Mouse (Mus musculus) heart, adult 2 months (tissue): ENCODE measurements around the gene Ccdc57. TPM values are rescaled to one million over a fixed set of nuclear protein-coding genes. Genes with fewer than 3 reads are reported as not detected.

Experiments used
- DNase-seq, 2 experiments: peaks; one replicate each; pipeline ENCODE4 v3.0.0; 2021
- H3K27ac ChIP-seq: fragments of 200-600 bp; 2 replicates; pipeline ENCODE4 v1.8.1; 2022
- H3K27me3 ChIP-seq: fragments of 200-500 bp; 2 replicates; pipeline ENCODE4 v1.6.1; 2012; ENCODE audit warnings: mild to moderate bottlenecking, low read length, inconsistent platforms, mixed read lengths; ENCODE audit not compliant: control insufficient read depth, insufficient read depth
- H3K36me3 ChIP-seq: fragments of 200-500 bp; 2 replicates; pipeline ENCODE4 v1.6.1; 2012; ENCODE audit warnings: low read length, inconsistent platforms; ENCODE audit not compliant: control insufficient read depth, insufficient read depth
- H3K4me1 ChIP-seq: fragments of 200-500 bp; 2 replicates; pipeline ENCODE4 v1.6.1; 2011; ENCODE audit warnings: low read length; ENCODE audit not compliant: control insufficient read depth, insufficient read depth
- H3K4me3 ChIP-seq: fragments of 200-600 bp; 2 replicates; pipeline ENCODE4 v1.8.1; 2022
- H3K79me2 ChIP-seq: fragments of 200-500 bp; replicated peaks from 2 replicates; pipeline ENCODE4 v1.6.1; 2012; ENCODE audit warnings: mild to moderate bottlenecking, inconsistent platforms, low read length, moderate library complexity, mixed read lengths; ENCODE audit not compliant: control insufficient read depth, insufficient read depth
- H3K9ac ChIP-seq: fragments of 200-500 bp; 2 replicates; pipeline ENCODE4 v1.6.1; 2012; ENCODE audit warnings: low read depth, mild to moderate bottlenecking, control low read depth, inconsistent platforms, low read length, mixed read lengths
- CTCF ChIP-seq: fragments of 200-600 bp; IDR thresholded peaks from 2 replicates; pipeline ENCODE4 v1.8.1; 2022; ENCODE audit warnings: antibody characterized with exemption, mild to moderate bottlenecking, moderate library complexity
- EP300 ChIP-seq: fragments of 200-500 bp; IDR thresholded peaks from 2 replicates; pipeline ENCODE4 v1.6.1; 2011; ENCODE audit warnings: low read depth, low read length, control low read depth; ENCODE audit not compliant: insufficient read depth
- POLR2A ChIP-seq: fragments of 200-500 bp; IDR thresholded peaks from 2 replicates; pipeline ENCODE4 v1.6.1; 2011; ENCODE audit warnings: mild to moderate bottlenecking, low read depth, low read length, control low read depth; ENCODE audit not compliant: insufficient read depth
- WGBS: fragments of 180-500 bp; shearing (Covaris S2); methylation state at CpG from one replicate; pipeline ENCODE4 v1.1.7; 2018; 5-methylcytosine and 5-hydroxymethylcytosine counted together
- intact Hi-C: fragments of 180-260 bp; cut with DNase I; formaldehyde crosslinking; loops from one replicate; pipeline ENCODE4 v1.15.1; 2025
- polyA plus RNA-seq: library from polyadenylated mRNA; depleted of rRNA; stranded (reverse); fragments of >200 nt; gene quantifications from 2 replicates; pipeline ENCODE4 v1.2.3, GENCODE M21; 2012
- total RNA-seq, 2 experiments: library from RNA; stranded (reverse); gene quantifications; 2 replicates each; pipeline ENCODE4 v1.2.3; 2021

Gene Ccdc57
- total and polyA plus RNA-seq, 3 experiments: 0.86 to 1.3 (median 1.1) TPM

DNA sequence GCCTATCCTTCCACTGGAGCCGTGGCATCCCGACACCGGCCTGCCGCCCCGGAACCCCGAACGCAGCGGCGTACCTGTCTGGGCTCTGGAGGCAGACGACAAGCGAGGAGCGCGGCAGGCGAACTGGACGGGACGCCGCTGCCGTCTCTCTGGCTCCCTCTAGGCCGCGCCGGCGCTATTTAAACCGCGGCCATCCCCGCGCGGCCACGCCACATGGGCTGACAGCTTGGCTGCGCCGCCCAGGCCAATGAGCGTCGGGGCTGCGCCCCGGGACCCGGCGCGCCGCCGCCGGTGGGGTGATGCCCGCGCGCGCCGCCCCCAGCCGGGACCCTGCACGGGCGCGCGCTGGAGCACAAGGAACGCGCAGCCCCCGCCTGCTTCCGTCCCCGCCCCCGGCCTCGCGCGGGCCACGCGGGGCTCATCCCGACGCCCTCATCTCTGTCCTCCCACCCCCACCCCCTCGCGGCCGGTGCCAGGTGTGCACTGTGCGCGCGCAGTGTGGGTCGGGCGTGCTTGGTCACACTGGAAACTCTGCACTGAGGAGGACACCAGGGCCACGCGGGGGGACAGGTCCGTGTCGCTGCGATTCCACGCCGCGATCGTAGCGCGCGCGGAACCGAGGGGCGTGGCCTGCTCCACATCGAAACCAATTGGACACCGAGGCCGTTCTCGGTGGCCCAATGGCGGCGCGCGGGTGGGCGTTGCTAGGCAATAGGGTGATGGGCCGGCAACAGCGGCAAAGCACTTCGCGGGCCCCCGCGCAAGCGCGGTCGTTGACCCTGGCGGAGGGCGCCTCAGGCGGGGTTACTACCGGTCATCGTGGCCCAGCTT lies 108.5 kb downstream of the Ccdc57 start, which contains the start of gene Fasn:
TSS of gene Fasn (minus strand) at position 592 of the 831 bp plus-strand sequence.
- Histone ChIP-seq H3K36me3 (no peaks in the 10 kb centered on the region), H3K4me1 (peaks cover 7% of the 10 kb centered on the region), H3K4me3 (peak within 1 kb of the TSS; percentile 83), H3K79me2 (no peaks in the 10 kb centered on the region), H3K27me3 (no peaks in the 10 kb centered on the region), H3K9ac (peak within 1 kb of the TSS; percentile 82), H3K27ac (peak within 1 kb of the TSS; percentile 66)
- TF ChIP-seq EP300 (no peak), CTCF (peak; percentile 67), POLR2A (peak; percentile 94)
- peak; percentile 95 to 97 for DNase-seq
- intact Hi-C loops: loop anchor here (2.0 kb wide), 1 partner anchor 23 kb away; no protein-coding TSS in a partner anchor
- under 1% methylated on average over 106 of the region's 109 CpGs for WGBS

DNA sequence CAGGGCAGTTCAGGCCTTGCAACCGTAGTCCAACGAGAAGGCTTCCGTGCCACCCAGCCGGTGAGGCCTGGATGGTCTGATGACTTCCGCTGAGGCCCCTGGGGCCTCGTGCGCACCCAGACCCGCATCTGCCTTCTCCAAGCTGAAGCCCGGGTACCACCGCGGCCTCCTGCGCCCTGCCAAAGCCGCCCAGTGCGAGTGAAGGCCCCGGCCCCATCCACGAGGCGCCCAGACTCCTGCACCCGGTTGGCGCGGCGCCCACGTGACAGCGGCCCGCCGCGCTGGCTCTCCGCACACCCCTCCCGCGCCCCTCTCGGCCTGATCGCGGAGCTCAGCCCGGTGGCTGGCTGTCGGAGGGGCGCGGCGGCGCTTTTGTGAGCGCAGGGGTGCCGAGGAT lies 109.1 kb downstream of the Ccdc57 start:
- no peak for DNase-seq
- TF ChIP-seq POLR2A (no peak), EP300 (no peak), CTCF (no peak)
- WGBS: 2% methylated on average over 40 of the region's 40 CpGs
- H3K27me3 ChIP-seq: no peaks in the 10 kb centered on the region
- H3K4me3 ChIP-seq: peak overlapping the region; percentile 83
- H3K4me1 ChIP-seq: peaks cover 7% of the 10 kb centered on the region
- H3K9ac ChIP-seq: peak overlapping the region; percentile 82
- H3K36me3 ChIP-seq: no peaks in the 10 kb centered on the region
- intact Hi-C loops: loop anchor here (2.0 kb wide), 1 partner anchor 23 kb away; no protein-coding TSS in a partner anchor
- peak overlapping the region; percentile 65 for H3K27ac ChIP-seq
- H3K79me2 ChIP-seq: no peaks in the 10 kb centered on the region

DNA sequence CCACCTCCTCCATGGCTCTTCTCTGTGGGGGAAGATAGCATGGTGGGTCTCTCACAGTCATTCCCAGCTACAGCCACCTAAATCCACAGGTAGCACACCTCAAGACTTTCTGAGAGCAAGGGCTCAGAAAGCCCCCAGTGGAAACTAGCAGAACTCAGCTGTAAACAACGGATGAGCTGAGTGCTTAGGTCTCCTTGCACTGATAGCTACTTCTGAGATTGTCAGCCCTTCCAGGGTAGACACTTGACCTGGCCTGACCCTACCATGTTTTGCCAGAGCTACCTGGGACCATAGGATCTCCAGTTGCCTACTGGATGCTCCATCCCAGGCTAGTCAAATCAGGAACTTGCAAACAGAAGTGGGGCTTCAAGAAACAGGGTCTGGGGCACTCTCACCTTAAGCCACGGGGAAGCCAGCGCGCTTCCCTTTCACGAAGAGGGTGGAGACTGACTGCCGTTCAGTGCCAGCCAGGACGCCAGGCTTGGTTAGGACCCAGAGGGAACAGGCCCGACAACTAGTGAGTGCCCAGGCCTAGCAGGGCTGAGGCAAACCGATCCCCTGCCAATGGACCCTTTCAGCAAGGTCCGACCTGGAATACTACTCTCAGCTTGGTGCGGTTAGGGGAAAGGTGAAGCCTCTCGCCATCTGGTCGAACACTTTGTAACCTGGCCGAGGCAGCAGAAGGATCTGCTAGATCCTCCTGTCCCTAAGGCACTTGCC lies 109.7 kb downstream of the Ccdc57 start:
- WGBS: 15% methylated on average over 14 of the region's 14 CpGs
- Histone ChIP-seq H3K79me2 (no peaks in the 10 kb centered on the region), H3K27me3 (no peaks in the 10 kb centered on the region), H3K27ac (peak overlapping the region; percentile 65), H3K9ac (peak overlapping the region; percentile 82), H3K36me3 (no peaks in the 10 kb centered on the region), H3K4me1 (peaks cover 7% of the 10 kb centered on the region), H3K4me3 (peak overlapping the region; percentile 83)
- DNase-seq: peak in 1 of 2 experiments; percentile 31
- intact Hi-C loops: loop anchor here (2.0 kb wide), 1 partner anchor 22 kb away; no protein-coding TSS in a partner anchor
- TF ChIP-seq CTCF (no peak), POLR2A (no peak), EP300 (no peak)

DNA sequence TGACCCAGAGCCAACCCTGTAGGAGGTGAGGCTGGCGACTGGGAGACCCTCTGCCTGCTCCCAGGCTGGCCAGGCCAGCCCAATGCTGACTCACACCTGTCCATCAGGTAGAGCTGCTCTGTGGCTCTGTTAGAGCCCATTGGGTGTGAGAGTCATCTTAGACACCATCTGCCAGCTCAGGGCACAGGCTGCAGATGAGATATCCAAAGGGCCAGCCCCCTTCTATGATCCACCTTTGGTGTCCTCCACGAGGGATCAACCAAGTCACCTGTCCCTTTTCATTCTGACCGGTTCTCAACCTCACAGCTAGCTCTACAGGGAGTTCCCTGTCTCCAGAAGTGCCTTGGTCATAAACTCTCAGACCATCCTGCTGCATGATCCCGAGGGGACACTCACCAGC lies 110.4 kb downstream of the Ccdc57 start:
- WGBS: 72% methylated on average over 4 of the region's 4 CpGs
- intact Hi-C loops: loop anchor here (2.0 kb wide), 1 partner anchor 22 kb away; no protein-coding TSS in a partner anchor
- Histone ChIP-seq H3K79me2 (no peaks in the 10 kb centered on the region), H3K4me1 (peaks cover 7% of the 10 kb centered on the region), H3K9ac (no peak overlapping the region), H3K27ac (no peak overlapping the region), H3K36me3 (no peaks in the 10 kb centered on the region), H3K27me3 (no peaks in the 10 kb centered on the region), H3K4me3 (no peak overlapping the region)
- TF ChIP-seq CTCF (no peak), POLR2A (no peak), EP300 (no peak)
- DNase-seq: no peak

DNA sequence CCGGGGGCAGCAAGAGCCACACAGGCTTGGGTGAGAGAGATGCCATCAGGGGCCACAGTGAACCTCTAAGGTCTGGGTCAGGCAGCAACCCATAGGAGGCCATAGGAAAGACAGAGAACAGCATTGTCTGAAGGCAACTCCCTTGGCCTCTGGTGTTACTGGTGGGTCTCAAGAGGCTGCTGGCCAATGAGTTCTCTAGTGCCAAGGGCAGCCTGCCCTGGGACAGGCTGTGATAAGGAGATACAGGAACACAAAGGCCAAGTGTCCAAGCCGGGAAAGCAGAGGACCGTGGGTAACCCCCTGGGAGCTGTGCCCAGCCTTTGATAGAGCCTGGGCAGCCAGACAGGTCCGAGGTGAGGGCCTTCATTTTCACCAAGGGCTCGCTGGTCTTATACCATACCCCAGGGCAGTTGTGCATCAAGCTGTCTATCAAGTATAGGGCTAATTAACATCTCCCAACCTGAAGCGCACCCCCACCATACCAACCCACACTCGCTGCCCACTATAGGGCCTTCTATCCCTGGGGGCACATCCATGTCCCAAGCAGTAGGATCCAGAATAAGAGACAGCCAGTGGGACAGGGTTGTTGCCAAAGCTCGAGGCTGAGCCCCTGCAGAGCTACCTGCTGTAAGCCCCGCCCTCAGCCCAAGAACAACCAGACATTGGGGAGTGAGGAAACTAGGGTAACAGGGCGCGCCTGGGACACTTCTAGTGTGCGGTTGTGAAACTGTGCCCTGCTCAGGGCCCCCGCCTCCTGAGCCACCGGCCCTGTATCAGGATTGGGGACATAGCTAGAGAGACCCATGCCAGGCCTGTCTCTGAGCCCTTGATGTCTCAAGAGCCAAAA lies 111.4 kb downstream of the Ccdc57 start:
- H3K36me3 ChIP-seq: no peaks in the 10 kb centered on the region
- H3K9ac ChIP-seq: no peak overlapping the region
- H3K4me3 ChIP-seq: no peak overlapping the region
- H3K27ac ChIP-seq: no peak overlapping the region
- no peaks in the 10 kb centered on the region for H3K79me2 ChIP-seq
- H3K4me1 ChIP-seq: peaks cover 7% of the 10 kb centered on the region
- 74% methylated on average over 14 of the region's 14 CpGs for WGBS
- TF ChIP-seq EP300 (no peak), CTCF (no peak), POLR2A (no peak)
- intact Hi-C loops: no loop called here
- peak in 1 of 2 experiments; percentile 30 for DNase-seq
- no peaks in the 10 kb centered on the region for H3K27me3 ChIP-seq
